Mouse (Mus musculus): ENCODE measurements around the gene Rnf43. TPM values are rescaled to one million over a fixed set of nuclear protein-coding genes. Genes with fewer than 3 reads are reported as not detected.
A peak's percentile ranks its signal among the peaks of the same experiment; 100 is the strongest.

The Rnf43 gene
- total and polyA plus RNA-seq, 3 experiments, result 14.6 to 17.3 TPM; not detected in 1

DNA sequence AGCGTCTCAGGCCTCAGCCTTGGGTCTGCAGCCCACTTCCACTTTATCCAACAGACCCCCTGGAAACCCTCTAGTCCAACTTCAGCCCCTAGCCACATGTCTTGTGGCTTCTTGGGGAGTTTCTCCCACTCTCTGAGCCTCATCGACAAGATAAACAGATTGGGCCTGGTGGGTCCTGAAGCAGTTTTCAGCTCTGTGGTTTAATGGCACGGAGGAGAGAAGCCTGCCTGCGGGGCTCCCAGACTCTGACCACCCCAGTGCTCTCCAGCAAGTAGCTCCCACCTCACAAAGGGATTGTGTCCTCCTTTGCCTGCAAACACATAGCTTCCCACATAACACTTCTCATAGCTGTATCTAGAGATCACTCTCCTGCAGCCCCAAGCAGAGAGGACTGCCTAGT is 64.9 kb downstream of the Rnf43 start (continued):
- no peak for TF ChIP-seq MYB (IDR thresholded peaks at IDR 0.05; ENCODE audit: low read depth, low read length)

DNA sequence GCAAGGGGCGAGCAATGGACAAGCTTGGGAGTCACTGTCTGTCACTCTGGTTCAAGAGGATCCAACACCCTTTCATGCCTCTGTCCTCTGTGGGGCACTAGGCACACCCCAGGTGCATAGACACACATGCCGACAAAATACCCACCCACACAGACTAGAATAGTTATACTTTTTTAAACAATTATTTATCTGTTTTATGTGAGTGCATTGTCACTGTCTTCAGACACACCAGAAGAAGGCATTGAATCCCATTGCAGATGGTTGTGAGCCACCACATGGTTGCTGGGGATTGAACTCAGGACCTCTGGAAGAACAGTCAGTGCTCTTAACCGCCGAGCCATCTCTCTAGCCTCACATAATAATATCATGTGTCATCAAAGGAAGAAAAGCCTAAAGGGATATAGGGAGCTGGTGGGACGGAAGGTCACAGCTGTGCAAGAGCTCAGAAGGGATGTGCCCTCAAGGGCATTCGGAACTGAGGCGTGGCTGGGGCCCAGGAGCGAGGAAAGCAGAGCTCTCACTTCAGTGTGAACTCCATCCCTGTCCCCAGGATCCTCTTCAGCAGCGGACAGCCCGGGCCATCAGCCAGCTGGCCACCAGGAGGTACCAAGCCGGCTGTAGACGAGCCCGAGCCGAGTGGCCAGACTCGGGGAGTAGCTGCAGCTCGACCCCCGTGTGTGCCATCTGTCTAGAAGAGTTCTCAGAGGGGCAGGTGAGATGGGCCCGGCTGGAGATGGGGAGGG is 66.5 kb downstream of the Rnf43 start:
- peak overlapping the region; percentile 30 to 45 for H3K4me3 ChIP-seq (ENCODE audit: control insufficient read depth in 1 of 2, insufficient read depth in 1 of 2, low read depth in 2 of 2, low read length in 2 of 2)
- TF ChIP-seq ZNF384 (IDR thresholded peaks at IDR 0.05; ENCODE audit: low read depth, low read length) (no peak), MXI1 (IDR thresholded peaks at IDR 0.05; ENCODE audit: low read depth, low read length) (0 out of 2 replicates have a peak, but pooled peaks have one; percentile 24), MYC (IDR thresholded peaks at IDR 0.05; ENCODE audit: low read depth, low read length) (peak; percentile 67; the same call in 1 of the 2 replicates), SIN3A (IDR thresholded peaks at IDR 0.05; ENCODE audit: low read length) (peak; percentile 11; the same call in 1 of the 2 replicates), UBTF (IDR thresholded peaks at IDR 0.05; ENCODE audit: borderline replicate concordance, insufficient read depth, low read depth, low read length) (0 out of 2 replicates have a peak, but pooled peaks have one; percentile 79), EP300 (IDR thresholded peaks at IDR 0.05; ENCODE audit: low read depth in 1 of 2, low read length in 2 of 2) (peak; percentile 2 to 19; a peak in 1 of 4 replicates), POLR2A (IDR thresholded peaks at IDR 0.05; ENCODE audit: control insufficient read depth in 1 of 2, insufficient read depth in 1 of 2, low read depth in 1 of 2, low read length in 2 of 2, poor library complexity in 1 of 2) (0 out of 4 replicates have a peak, but pooled peaks of 1 of the 2 experiments have one; percentile 65), TCF12 (IDR thresholded peaks at IDR 0.05; ENCODE audit: low read depth, low read length) (0 out of 2 replicates have a peak, but pooled peaks have one; percentile 34), HCFC1 (IDR thresholded peaks at IDR 0.05; ENCODE audit: low read depth, low read length) (no peak), CHD1 (IDR thresholded peaks at IDR 0.05; ENCODE audit: low read depth, low read length) (no peak), GABPA (IDR thresholded peaks at IDR 0.05; ENCODE audit: low read depth, low read length) (no peak), CTCF (IDR thresholded peaks at IDR 0.05 in 2 of 3, conservative IDR thresholded peaks at IDR 0.05 in 1 of 3; ENCODE audit: control insufficient read depth in 1 of 3, insufficient read depth in 1 of 3, low read depth in 2 of 3, low read length in 3 of 3, poor library complexity in 1 of 3, severe bottlenecking in 1 of 3) (no peak), JUND (IDR thresholded peaks at IDR 0.05; ENCODE audit: low read depth, low read length) (no peak), NRF1 (IDR thresholded peaks at IDR 0.05; ENCODE audit: insufficient read depth, low read depth, low read length, poor library complexity, severe bottlenecking) (no peak), NELFE (IDR thresholded peaks at IDR 0.05; ENCODE audit: low read depth, low read length) (no peak)
- H3K27ac ChIP-seq (ENCODE audit: control insufficient read depth, low read depth, low read length), result peak overlapping the region; percentile 92

More for the DNA sequence above, 66.5 kb downstream of the Rnf43 start:
- peaks cover 47% of the 10 kb centered on the region for H3K79me2 ChIP-seq (ENCODE audit: control insufficient read depth, insufficient read depth, low read length, poor library complexity)
- no peaks in the 10 kb centered on the region for H3K9me3 ChIP-seq (replicated peaks; ENCODE audit: insufficient read depth, low read length)
- peaks cover 39 to 78% of the 10 kb centered on the region in 2 experiments for H3K4me1 ChIP-seq (ENCODE audit: control insufficient read depth in 1 of 2, insufficient read depth in 2 of 2, low read length in 2 of 2)
- H3K9ac ChIP-seq (ENCODE audit: control insufficient read depth, low read depth, low read length, poor library complexity, severe bottlenecking), result peak overlapping the region; percentile 70
- peaks cover 0 to 57% of the 10 kb centered on the region in 2 experiments; a peak in 2 of 4 replicates for H3K36me3 ChIP-seq (ENCODE audit: control insufficient read depth in 1 of 2, insufficient read depth in 2 of 2, low read length in 2 of 2)
- no peaks in the 10 kb centered on the region for H3K27me3 ChIP-seq (ENCODE audit: control insufficient read depth in 1 of 2, insufficient read depth in 2 of 2, low read length in 2 of 2)
- peak; percentile 82 for DNase-seq (ENCODE audit: low read depth, low spot score)
